Mouse (Mus musculus): ENCODE data around the gene Fcrl1.

DNA sequence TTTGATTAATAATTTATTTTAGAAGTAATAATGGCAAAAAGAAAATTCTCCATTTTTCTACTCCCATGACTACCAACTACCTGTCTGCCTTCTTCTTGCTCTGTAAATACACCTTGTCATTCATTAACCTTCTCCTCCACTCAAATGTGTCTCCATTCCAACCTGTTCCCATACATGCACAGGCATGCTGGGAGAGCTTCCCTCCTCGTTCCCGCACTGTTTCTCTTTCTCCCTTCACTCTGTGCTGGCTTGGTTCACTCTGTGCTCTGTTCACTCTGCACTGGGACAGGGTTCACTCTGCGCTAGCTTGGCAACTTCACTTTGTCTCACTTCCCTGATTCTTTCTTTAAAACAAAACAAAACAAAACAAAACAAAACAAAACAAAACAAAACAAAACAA, 1.0 kb downstream of the Fcrl1 start:
- TF ChIP-seq CTCF (IDR thresholded peaks at IDR 0.05; ENCODE audit: low read depth), result no peak
- TF ChIP-seq EP300 (IDR thresholded peaks at IDR 0.05; ENCODE audit: low read depth), result no peak

Data from heart, postnatal 0 days (tissue).